Mouse (Mus musculus): ENCODE results near the gene Tmem59l.

Tmem59l gene

DNA sequence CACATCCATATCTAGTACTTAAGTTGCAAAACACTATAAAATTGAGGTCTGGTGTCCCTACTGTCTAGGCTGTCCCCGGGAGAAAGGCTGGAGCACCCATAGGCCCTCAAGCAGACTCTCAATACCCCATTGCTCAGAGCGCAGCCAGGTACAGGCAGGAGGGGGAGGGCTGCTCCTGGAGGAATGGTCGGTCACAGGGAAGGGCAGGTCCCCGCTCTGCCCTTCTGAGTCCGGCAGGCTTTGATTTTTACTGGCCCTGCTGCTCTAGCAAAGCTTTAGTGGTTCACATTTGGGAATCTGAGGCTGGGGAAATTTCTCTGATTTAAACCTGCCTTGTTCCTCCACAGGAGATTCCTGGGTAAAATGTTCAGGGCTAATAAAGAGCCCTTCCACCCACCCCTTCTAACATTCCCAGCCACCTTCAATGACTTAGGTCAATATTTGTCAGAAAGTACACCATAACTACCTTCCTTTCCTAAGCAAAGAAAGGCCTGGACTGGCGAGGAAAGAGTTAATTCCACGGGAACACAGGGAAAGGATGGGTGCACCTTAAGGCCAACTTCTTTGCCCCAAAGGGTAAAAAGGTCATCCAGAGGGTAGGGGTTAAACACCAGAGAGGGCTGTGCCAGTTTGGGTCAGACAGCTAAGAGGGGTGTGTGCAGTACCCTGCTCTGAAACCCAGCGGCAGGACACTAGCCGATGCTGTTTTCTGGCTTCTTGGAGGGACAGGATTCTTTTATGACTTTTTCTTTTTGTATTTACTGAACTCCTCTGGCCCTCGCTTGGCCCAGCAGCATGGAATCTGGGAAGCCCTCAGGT lies 3.1 kb upstream of the Tmem59l start:
- no peak for DNase-seq (ENCODE audit: low read depth, low spot score)

DNA sequence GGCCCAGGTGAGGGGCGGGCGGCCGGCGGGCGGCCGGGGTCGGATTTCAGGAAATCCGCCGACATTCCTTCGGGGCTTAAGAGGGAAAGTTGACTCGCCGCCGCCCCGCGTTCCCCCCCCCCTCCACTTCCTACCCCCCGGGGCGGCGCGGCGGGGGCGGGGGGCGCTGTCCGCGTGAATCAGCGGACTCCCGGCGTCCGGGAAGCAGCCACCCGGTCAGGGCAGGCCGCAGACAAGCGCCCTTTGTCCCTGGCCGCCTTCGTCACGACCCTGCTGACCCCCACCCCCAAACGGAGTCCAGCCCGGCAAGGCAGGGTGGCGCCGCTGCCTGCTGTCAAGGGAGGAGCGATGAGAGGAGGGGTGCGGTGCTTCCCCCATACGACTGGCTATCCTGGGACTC lies 2.4 kb upstream of the Tmem59l start:
- DNase-seq (ENCODE audit: low read depth, low spot score), result no peak

DNA sequence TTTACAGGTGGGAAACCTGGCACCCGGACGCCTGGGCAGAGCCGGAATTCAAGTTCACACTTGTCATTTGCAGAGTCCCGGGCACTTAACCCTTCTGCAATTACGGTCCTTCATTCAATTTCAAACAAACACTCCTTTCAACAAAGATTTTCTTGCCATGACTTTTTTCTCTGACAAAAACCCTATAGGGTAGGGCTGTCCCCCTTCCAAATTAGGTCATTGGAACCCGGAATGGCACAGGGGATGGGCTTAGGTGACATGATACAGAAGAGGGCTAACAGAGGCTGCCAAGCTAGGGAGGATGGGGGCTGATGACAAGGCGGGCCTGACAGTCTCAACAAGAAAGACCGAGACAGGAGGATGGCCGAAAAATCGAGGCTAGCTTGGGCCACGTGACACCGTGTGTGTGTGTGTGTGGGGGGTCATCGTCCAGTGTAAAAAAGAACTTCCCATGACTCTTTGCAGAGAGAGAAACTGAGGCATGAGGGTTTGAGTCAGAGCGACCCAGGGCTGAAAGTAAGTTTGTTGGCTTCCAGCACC lies 1.8 kb upstream of the Tmem59l start:
- DNase-seq (ENCODE audit: low read depth, low spot score), result no peak

DNA sequence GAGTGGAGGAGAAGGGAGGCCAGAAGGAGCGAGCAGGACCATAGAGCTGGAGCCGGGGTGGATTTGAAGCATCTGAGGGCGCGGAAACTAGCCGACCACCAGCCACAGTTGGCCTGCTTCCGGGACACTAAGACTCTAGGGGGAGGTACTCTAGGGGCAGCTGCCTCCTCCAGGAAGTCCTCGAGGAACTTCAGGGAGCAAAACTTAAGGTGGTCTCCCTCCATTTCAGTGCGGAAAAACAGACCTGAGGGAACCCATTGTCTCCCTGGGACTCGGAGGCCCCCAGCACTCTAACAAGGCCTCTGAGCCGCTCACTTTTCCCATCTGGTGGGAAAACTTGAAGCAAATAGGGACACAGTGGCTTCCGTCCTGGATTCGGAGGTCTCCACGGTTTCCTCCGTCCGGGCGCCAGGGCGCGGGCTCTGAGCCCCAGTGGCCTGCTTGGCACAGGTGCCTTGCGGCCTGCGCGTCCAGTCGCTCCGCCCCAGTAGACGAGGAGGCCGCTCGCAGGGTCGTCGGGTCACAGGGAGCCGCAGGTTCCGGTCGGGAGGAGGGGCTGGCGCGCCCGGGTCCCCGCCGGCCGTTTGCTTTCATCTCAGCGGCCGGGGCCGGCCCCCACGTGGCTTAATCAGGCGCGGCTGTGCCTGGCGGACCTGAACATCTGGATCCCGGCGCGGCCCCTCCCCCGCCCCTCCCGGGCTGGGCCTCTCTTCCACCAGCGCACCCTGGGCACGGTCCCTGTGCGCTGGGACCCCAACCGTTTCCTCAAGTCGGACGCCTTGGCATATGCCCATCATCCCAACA lies 1.0 kb upstream of the Tmem59l start:
- no peak for DNase-seq (ENCODE audit: low read depth, low spot score)

DNA sequence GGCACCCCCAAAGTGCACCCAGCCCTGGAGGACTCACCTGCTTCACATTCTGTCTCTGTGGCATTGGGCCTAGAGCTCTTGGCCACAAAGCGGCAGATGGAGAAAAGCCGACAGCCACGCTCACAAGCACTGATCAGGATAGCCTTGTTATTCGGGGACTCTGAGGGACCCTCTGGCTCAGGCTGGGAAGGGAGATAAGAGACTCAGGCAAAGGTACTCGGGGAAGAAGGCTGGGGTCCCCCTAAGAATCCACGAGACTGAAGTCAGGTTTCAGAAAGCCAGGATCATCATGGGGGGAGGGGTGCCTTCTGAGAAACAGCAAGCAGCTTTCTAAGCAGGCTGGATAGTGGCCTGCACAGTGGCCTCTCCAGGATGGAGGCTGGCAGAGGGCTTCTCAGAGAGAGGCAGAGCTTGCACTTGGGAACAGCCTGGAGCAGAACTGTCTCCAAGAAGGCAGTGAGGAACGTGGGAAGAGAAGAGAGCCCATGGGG lies 922 bp downstream of the Tmem59l start:
- no peak for DNase-seq (ENCODE audit: low read depth, low spot score)

DNA sequence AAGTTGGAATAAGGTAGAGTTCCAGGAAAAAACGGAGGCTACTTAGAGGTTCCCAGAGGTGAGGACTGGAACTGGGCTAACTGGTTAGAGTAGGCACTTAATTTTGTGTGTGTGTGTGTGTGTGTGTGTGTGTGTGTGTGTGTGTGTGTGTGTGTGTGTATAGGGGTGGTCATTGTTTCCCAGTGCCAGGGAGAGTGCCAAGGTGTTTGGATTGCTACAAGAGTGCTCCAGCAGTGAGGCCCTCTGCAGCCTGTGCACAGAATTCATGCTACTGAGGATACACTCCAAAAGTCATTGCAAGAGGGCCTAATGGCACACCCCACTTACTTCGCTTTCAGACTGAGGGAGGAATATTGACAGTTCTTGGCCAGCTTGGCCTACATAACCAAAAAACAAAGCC lies 4.2 kb downstream of the Tmem59l start:
- DNase-seq (ENCODE audit: low read depth, low spot score), result no peak

DNA sequence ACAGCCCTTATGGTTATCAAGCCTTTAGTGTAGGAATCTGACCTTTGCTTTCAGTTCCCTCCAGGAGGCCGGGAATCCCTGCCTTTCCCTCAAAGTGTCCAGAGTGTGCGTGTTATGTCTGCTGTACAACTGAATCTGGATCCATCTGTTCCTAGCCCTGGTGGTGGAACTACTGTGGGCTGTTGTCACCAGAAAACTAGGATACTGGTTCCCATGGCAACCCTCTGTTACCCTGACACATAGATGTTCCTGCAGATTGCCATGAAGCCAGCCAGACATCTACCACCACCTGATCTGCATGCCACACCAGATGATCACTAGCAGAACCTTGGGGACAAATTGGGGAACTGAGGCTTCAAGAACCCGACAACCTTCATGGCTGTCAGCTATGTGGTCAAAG lies 5.2 kb downstream of the Tmem59l start:
- no peak for DNase-seq (ENCODE audit: low read depth, low spot score)

DNA sequence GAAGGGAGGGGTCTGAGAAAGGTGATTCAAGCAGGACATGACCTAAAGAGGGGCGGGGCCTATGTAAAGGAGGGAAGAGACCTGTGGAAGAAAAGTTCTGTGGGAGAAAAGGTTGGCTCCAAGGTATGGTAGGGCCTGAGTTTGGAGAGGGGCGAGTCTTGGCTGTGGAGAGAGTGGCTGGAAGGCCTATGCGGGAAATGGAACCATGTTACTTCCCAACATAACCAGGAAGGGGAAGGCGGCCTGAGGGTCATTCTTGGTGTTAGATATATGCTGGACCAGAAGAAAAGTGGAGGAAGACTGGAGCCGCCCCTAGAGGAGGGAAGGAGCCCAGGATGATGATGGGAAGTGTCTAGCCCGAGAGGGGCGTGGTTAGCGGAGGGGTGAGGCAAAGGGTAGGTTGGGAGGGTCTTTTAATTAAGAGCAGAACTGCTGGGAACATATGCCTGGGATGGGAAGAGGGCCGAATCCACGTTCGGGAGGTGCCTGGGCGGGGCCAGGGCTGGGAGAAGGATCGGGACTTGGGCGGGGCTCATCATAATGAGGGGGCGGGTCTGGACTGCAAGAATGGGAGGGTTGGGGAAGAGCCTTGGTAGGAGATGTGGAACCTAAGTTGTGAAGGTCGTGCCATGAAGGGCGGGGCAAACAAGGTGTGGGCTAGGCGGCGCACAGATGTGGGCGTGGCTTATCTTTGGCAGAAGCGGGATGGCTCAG lies 9.7 kb downstream of the Tmem59l start:
- no peak for DNase-seq (ENCODE audit: low read depth, low spot score)

DNA sequence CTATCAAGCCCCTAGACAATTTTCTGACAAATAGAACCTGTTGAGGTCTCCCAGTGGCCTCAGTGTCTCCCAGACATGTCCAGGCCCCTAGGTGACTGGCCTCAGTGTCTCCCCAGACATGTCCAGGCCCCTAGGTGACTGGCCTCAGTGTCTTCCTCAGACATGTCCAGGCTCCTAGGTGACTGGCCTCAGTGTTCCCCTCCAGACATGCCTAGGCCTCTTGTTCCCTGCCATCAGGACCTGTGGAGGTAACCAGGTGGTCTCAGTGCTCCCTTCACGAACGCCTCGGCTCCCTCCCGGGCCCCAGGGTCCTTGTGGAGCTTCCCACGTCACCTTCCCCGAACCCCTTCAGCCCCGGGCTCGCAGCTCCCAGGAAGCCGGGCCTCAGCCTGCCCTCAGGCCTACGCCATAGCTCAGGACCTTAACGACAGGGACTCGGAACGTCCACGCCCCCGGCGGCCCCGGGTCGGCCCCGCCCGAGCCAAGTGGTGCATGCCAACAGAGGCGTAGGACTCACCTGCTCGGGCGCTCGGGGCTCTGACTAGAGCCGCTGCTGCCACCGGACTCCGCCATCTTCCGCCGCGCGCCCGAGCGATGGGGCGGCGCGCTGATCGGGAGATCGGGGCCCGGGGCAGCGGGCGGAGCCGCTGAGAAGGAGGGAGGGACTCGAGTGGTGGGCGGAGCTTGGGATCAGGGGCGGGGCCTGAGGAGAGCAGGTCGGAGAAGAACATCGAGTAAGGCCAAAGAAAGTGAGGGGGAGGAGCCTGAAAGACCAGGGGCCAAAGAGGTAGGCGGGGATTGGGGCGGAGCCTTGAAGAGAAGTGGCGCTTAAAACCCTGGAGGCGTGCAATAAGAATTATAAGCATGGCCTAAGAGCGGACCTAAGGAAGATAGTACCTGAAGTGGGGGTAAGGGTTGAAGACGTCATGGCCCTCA lies 10.6 kb downstream of the Tmem59l start, which contains the start of gene Klhl26:
Gene Klhl26 (minus strand): TSS at position 636 of the 936 bp plus-strand sequence.
- peak; percentile 81 for DNase-seq (ENCODE audit: low read depth, low spot score)

DNA sequence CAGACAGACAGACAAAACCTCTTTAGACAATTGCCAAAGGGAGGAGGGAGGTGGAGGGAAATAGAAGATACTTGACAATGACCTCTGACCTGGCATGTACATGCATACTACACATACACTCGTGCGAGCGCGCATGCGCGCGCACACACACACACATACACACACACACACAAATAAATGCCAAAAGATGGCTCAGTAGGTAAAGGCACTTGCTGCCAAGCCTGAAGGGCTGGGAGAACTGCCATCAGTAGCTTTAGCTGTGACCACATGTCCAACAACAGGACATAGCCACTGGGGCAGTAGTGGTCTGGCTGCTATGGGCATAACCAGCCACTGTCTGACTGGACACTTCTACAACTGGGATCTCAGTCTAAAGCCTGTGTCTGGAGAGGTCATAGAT lies 15.3 kb downstream of the Tmem59l start:
- no peak for DNase-seq (ENCODE audit: low read depth, low spot score)

DNA sequence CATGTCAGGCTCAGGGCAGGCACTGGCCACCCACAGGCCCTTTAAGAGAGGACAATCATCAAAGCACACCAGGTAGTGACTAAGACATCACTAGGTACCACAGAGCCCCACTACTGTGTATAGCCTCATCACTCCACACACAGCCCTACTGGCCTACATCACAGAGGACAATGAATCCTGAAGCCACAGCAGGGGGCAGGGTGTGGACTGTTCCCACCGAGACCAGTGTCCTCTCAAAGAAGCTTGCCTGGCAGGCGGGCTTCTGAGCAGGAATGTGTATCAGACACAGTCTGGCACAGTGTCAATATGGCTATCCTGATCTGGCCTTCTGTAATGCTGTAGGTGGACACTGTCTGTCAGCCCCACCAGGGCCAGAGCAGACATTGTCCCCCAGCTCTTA lies 17.2 kb downstream of the Tmem59l start:
- no peak for DNase-seq (ENCODE audit: low read depth, low spot score)

DNA sequence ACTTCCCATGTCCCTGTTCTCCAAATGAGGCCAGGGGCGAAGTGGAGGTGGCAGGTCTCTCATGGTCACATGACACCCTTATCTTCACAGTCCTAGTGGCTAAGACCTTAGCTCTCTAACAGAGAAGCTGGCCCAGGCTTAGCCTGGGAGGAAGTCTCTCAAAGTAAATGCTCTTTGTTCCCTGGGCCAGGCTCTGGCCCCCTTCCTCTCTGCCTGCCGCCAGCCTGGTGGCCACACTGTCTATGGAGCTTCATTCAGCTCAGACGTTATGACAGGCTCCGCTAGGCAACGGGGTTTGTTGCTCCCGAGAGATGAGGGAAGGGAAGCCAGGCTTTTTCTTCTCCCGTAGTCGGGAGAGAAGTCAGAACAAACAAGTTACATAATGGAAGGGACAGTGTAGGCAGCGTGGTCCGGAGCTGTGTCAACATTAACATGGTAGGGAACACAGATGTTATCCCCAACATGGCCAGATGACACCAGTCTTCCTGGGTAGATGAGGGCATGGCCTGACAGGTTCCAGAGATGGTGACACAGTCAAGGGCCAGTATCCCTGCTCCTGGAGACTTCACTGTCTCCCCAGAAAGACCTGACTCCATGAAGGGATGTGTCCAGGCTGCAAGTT lies 17.8 kb downstream of the Tmem59l start:
- DNase-seq (ENCODE audit: low read depth, low spot score), result no peak

DNA sequence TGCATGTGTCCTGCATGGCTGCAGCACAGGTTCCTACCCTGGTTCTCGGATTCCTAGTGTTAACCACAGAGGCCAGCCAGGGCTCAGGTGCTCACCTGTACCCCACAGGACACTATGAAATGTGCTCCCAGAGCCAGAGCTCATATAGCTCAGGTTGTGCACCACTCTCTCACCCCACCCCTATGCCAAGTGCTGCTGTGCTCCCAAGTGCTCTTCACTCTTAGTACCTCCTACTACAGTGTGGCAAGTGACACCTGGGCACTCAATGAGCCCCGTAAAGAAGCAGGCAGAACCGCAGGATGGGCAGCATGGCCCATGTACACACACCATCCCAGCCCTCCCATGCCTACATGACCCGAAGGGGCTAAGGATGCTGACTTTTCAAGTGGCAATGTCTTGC lies 18.4 kb downstream of the Tmem59l start:
- no peak for DNase-seq (ENCODE audit: low read depth, low spot score)

DNA sequence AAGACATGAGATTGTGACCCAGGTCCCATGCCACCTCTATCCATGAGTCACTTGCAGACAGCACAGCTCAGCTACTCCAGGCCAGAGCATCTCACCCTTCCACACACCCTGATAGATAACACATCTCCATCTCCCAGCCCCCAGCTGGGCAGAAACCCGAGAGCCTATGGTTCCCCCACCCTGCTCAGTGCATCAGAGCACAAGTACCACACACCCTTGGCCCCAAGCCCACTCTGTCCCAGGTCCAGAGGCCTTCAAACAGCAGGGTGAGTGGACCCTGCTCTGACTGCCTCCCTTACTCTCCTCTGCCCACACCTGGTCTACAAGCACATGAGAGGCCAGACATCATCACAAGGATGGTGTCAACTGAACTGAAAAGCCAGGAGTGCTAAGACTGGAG lies 19.3 kb downstream of the Tmem59l start:
- DNase-seq (ENCODE audit: low read depth, low spot score), result no peak

DNA sequence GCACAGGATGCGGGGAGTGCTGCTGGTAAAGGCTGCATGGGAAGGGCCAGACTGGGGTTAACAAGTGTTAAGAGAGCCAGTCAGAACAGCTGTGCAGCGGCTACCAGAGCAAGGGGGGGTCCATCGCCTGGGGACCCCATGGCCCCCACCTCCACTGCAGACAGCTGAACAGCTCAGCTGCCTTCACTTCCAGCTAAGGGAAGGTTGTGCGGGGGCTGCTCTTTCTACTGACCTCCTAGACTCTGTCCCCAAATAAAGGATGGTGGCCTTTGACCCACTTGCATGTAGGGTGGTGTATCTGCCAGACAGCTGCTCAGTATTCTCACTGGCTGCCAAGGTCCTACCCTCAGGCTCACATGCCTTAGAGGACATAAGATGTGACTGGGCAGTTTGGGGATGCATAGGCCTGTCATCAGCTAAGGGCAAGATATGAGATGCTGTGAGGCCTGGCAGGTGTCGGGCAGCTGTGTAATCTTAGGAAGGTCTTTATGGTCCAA lies 19.9 kb downstream of the Tmem59l start:
- no peak for DNase-seq (ENCODE audit: low read depth, low spot score)

DNA sequence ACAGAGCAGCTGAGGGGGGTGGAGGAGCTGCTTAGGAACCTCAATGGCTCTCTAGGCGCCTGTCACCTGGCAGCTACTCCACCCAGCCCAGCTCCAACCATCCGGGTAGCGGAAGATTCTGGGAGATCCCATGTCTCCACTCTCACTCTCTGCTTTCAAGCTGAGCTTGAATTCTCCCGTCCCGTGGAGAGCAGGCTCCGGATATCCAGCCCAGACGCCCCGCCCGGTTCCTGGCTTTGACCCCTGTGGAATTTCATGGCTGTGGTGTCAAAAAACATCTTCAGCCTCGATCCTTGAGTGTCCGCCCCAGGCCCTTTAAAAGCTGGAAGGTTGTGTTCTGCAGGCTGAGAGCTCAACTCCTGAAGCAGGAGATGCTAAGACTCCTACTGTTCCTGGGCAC lies 20.4 kb downstream of the Tmem59l start:
- no peak for DNase-seq (ENCODE audit: low read depth, low spot score)

DNA sequence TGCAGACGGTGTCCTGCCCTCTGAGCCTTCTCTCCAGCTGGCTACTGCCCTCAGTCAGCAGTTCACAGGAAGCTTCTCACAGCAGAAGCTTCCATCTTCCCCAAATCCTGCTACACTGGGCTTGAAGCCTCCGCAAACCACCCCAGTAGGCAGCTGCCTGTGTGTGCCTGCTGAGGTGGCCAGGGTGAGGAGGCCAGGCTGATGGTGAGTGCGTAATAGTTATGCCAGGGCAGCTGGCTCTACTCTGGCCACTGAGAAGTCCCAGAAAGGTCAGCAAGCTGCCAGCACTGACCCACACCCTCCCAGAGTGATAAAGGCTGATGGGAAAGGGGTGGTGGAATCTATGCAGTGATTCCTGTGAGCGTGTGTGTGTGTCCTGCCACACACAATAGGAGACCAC lies 20.9 kb downstream of the Tmem59l start:
- DNase-seq (ENCODE audit: low read depth, low spot score), result no peak

DNA sequence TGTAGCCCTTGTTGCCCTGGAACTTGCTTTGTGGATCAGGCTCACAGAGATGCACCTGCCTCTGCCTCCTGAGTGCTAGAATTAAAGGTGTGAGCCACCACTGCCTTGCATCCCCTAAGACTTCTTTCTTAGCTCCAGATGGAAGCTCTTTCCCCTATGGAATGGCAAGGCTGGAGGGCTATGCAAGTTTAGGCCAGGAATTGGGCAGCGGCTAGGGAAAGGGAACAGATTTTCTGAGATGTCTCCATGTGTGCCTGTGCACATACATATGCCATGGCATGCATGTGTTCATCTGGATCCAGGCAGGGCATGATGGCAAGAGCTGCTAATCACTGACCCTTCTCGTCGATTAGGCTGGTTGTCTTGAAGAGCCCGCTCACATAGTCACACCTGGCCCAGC lies 21.5 kb downstream of the Tmem59l start:
- no peak for DNase-seq (ENCODE audit: low read depth, low spot score)

DNA sequence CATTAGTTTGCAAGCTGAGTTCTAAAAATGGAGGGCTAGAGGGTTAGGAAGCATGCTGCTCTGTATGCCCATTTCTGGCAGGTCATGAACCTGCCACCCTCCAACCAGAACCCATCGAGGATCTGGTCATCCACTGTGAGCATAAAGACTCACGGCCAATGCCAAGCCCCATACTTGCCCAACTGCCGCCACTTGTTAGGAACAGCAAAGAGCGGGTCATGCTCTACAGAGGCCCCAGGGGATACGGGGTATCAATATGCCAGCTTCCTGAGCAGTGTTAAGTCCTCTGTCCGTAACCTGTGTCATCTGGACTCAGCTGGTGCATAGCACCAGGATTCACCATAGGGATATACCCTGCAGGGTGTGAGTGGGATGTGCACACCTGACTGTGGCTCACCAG lies 23.0 kb downstream of the Tmem59l start:
- no peak for DNase-seq (ENCODE audit: low read depth, low spot score)

DNA sequence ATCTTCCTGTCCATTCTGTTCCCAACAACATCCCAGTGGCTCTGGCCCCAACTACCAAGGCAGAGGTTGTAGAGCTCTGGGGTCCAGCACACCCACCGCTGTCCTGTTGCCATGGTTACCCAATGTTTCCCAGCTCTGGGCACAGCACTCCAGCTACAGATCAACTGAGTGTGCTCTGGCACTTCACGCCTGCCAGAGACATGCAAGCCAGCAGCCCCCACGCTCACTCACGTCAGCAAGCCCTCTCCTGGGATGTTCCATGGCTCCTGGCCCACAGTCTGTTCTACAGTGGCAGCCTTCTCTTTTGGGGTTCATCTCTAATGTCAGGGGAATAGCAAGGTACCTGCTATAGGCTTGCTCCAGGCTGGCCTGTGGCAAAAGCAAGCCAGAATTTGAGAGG lies 23.9 kb downstream of the Tmem59l start:
- no peak for DNase-seq (ENCODE audit: low read depth, low spot score)

All from brain, embryonic 18.5 days (tissue).